Mouse (Mus musculus): ENCODE measurements at regions not wholly inside any gene's neighbourhood (a gene's known extent, or its start where the extent isn't known, plus 50 kb on each side); places are given as distances from the start of the nearest gene placed in this dataset.

GRCm38 (mm10) chr1:184335281-184335680, 301.2 kb upstream of the 1700056E22Rik start:
- no peaks in the 10 kb centered on the region for H3K4me1 ChIP-seq (replicated peaks; ENCODE audit: low read depth, low read length)
- no peak overlapping the region for H3K4me3 ChIP-seq (replicated peaks; ENCODE audit: low read length)
- no peaks in the 10 kb centered on the region for H3K27me3 ChIP-seq (ENCODE audit: insufficient read depth, low read length)
- TF ChIP-seq CTCF (conservative IDR thresholded peaks at IDR 0.05; ENCODE audit: low read length) (no peak), POU5F1 (IDR thresholded peaks at IDR 0.05; ENCODE audit: borderline replicate concordance, low read length) (no peak), NANOG (IDR thresholded peaks at IDR 0.05; ENCODE audit: borderline replicate concordance, low read length) (no peak)
- H3K9me3 ChIP-seq (ENCODE audit: low read length) = peaks cover 5% of the 10 kb centered on the region; the same call in 1 of the 2 replicates
- H3K36me3 ChIP-seq (ENCODE audit: insufficient read depth, low read length) = no peaks in the 10 kb centered on the region

GRCm38 (mm10) chr1:184334818-184335217, 300.7 kb upstream of the 1700056E22Rik start:
- no peaks in the 10 kb centered on the region for H3K4me1 ChIP-seq (replicated peaks; ENCODE audit: low read depth, low read length)
- H3K9me3 ChIP-seq (ENCODE audit: low read length) = peaks cover 5% of the 10 kb centered on the region; the same call in 1 of the 2 replicates
- H3K4me3 ChIP-seq (replicated peaks; ENCODE audit: low read length) = no peak overlapping the region
- TF ChIP-seq NANOG (IDR thresholded peaks at IDR 0.05; ENCODE audit: borderline replicate concordance, low read length) (no peak), CTCF (conservative IDR thresholded peaks at IDR 0.05; ENCODE audit: low read length) (no peak), POU5F1 (IDR thresholded peaks at IDR 0.05; ENCODE audit: borderline replicate concordance, low read length) (no peak)
- H3K27me3 ChIP-seq (ENCODE audit: insufficient read depth, low read length) = no peaks in the 10 kb centered on the region
- H3K36me3 ChIP-seq (ENCODE audit: insufficient read depth, low read length) = no peaks in the 10 kb centered on the region

- Histone ChIP-seq H3K4me3 (replicated peaks; ENCODE audit: low read length) (no peak overlapping the region), H3K36me3 (ENCODE audit: insufficient read depth, low read length) (no peaks in the 10 kb centered on the region), H3K27me3 (ENCODE audit: insufficient read depth, low read length) (no peaks in the 10 kb centered on the region), H3K4me1 (replicated peaks; ENCODE audit: low read depth, low read length) (no peaks in the 10 kb centered on the region), H3K9me3 (ENCODE audit: low read length) (peaks cover 5% of the 10 kb centered on the region; the same call in 1 of the 2 replicates)
- TF ChIP-seq CTCF (conservative IDR thresholded peaks at IDR 0.05; ENCODE audit: low read length) (no peak), POU5F1 (IDR thresholded peaks at IDR 0.05; ENCODE audit: borderline replicate concordance, low read length) (no peak), NANOG (IDR thresholded peaks at IDR 0.05; ENCODE audit: borderline replicate concordance, low read length) (no peak)
These were observed 299.0 kb upstream of the 1700056E22Rik start for GRCm38 (mm10) chr1:184333086-184333485.

DNA sequence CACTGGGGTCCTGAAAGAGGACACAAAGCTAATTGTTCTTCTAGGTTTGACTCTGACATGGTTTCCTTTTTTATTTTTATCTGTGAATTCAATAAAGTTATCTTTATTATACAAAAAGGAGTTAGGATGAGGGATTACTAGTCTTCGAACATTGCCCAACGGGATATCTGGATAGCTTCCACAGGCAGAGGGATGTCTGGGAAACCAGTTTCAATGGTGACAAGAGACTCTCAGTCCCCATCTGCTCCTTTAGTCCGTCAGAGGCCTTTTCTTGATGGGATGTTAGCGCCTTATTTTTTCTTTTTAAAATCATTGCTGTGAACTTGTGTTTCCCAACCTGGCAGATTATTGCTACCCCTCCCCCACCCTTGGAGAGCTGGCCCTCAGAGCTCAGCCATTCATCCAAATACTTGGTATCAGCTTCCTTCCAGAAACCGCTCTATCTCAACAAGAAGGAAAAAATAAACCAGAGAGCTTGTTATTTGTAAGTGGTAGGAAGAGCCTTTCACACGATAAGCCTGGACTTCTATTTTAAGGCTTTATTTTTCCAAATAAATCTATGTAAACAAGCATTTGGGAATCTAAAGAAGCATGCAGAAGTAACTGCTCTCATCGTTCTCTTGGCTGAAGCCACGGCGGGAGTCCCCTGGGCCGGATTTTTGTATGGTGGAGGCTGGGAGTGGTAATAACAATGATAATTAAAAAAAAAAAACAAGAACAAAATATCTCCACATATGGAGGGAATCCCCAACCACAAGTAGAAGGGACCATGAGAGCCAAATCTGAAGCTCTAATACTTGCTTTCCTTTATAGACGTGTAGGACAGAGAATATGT, 296.6 kb upstream of the 1700056E22Rik start:
- Histone ChIP-seq H3K9me3 (ENCODE audit: low read length) (peaks cover 5% of the 10 kb centered on the region; the same call in 1 of the 2 replicates), H3K4me1 (replicated peaks; ENCODE audit: low read depth, low read length) (no peaks in the 10 kb centered on the region), H3K4me3 (replicated peaks; ENCODE audit: low read length) (no peak overlapping the region), H3K36me3 (ENCODE audit: insufficient read depth, low read length) (no peaks in the 10 kb centered on the region), H3K27me3 (ENCODE audit: insufficient read depth, low read length) (no peaks in the 10 kb centered on the region)
- TF ChIP-seq NANOG (IDR thresholded peaks at IDR 0.05; ENCODE audit: borderline replicate concordance, low read length) (no peak), CTCF (conservative IDR thresholded peaks at IDR 0.05; ENCODE audit: low read length) (no peak), POU5F1 (IDR thresholded peaks at IDR 0.05; ENCODE audit: borderline replicate concordance, low read length) (no peak)

DNA sequence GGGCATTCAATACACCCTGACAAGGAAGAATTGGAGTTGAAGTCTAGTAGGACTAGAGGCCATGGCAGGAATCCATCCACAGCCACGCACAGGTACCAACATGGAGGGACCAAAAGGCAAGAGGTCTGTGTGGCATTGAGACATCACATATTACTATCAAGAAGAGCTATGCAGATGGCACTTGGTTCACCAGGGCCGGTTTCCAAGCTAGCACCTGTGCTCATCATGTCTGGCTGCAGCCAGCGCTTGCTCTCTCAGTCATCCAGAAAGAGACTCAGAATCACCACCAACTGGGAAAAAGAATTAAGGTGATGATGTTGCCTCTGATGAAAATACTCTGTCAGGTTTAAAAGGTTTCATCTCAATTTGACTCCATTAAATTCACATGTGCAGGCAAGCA, 292.1 kb upstream of the 1700056E22Rik start:
- Histone ChIP-seq H3K9me3 (ENCODE audit: low read length) (no peaks in the 10 kb centered on the region), H3K36me3 (ENCODE audit: insufficient read depth, low read length) (no peaks in the 10 kb centered on the region), H3K4me3 (replicated peaks; ENCODE audit: low read length) (no peak overlapping the region), H3K4me1 (replicated peaks; ENCODE audit: low read depth, low read length) (no peaks in the 10 kb centered on the region), H3K27me3 (ENCODE audit: insufficient read depth, low read length) (no peaks in the 10 kb centered on the region)
- TF ChIP-seq CTCF (conservative IDR thresholded peaks at IDR 0.05; ENCODE audit: low read length) (no peak), POU5F1 (IDR thresholded peaks at IDR 0.05; ENCODE audit: borderline replicate concordance, low read length) (no peak), NANOG (IDR thresholded peaks at IDR 0.05; ENCODE audit: borderline replicate concordance, low read length) (no peak)

- H3K4me1 ChIP-seq (replicated peaks; ENCODE audit: low read depth, low read length) = no peaks in the 10 kb centered on the region
- H3K4me3 ChIP-seq (replicated peaks; ENCODE audit: low read length) = no peak overlapping the region
- no peaks in the 10 kb centered on the region for H3K36me3 ChIP-seq (ENCODE audit: insufficient read depth, low read length)
- H3K27me3 ChIP-seq (ENCODE audit: insufficient read depth, low read length) = no peaks in the 10 kb centered on the region
- no peaks in the 10 kb centered on the region for H3K9me3 ChIP-seq (ENCODE audit: low read length)
- TF ChIP-seq CTCF (conservative IDR thresholded peaks at IDR 0.05; ENCODE audit: low read length) = no peak
- no peak for TF ChIP-seq NANOG (IDR thresholded peaks at IDR 0.05; ENCODE audit: borderline replicate concordance, low read length)
- TF ChIP-seq POU5F1 (IDR thresholded peaks at IDR 0.05; ENCODE audit: borderline replicate concordance, low read length) = no peak
These were observed 290.1 kb upstream of the 1700056E22Rik start for GRCm38 (mm10) chr1:184324234-184324633.

- TF ChIP-seq CTCF (conservative IDR thresholded peaks at IDR 0.05; ENCODE audit: low read length) = no peak
- no peak for TF ChIP-seq NANOG (IDR thresholded peaks at IDR 0.05; ENCODE audit: borderline replicate concordance, low read length)
- TF ChIP-seq POU5F1 (IDR thresholded peaks at IDR 0.05; ENCODE audit: borderline replicate concordance, low read length) = no peak
- Histone ChIP-seq H3K4me3 (replicated peaks; ENCODE audit: low read length) (no peak overlapping the region), H3K36me3 (ENCODE audit: insufficient read depth, low read length) (no peaks in the 10 kb centered on the region), H3K4me1 (replicated peaks; ENCODE audit: low read depth, low read length) (no peaks in the 10 kb centered on the region), H3K27me3 (ENCODE audit: insufficient read depth, low read length) (no peaks in the 10 kb centered on the region), H3K9me3 (ENCODE audit: low read length) (no peaks in the 10 kb centered on the region)
These were observed 286.5 kb upstream of the 1700056E22Rik start for GRCm38 (mm10) chr1:184320521-184321177.

- no peaks in the 10 kb centered on the region for H3K36me3 ChIP-seq (ENCODE audit: insufficient read depth, low read length)
- no peak for TF ChIP-seq NANOG (IDR thresholded peaks at IDR 0.05; ENCODE audit: borderline replicate concordance, low read length)
- no peak for TF ChIP-seq POU5F1 (IDR thresholded peaks at IDR 0.05; ENCODE audit: borderline replicate concordance, low read length)
- no peak for TF ChIP-seq CTCF (conservative IDR thresholded peaks at IDR 0.05; ENCODE audit: low read length)
- H3K27me3 ChIP-seq (ENCODE audit: insufficient read depth, low read length) = peaks cover 11% of the 10 kb centered on the region; the same call in 1 of the 2 replicates
- H3K4me1 ChIP-seq (replicated peaks; ENCODE audit: low read depth, low read length) = no peaks in the 10 kb centered on the region
- H3K9me3 ChIP-seq (ENCODE audit: low read length) = 0 out of 2 replicates have a peak, but pooled peaks cover 4% of the 10 kb centered on the region
- H3K4me3 ChIP-seq (replicated peaks; ENCODE audit: low read length) = no peak overlapping the region
These were observed 276.2 kb upstream of the 1700056E22Rik start for GRCm38 (mm10) chr1:184310185-184310815.
